Mouse (Mus musculus) c-Kit-positive CD71-negative TER-119-negative erythroid progenitor cells, embryonic 14.5 days (primary cell): ENCODE measurements around the gene Phactr2.
"Not testable (repeated sequence)": the region's sequence is repeated elsewhere in the genome, so short reads cannot be mapped to it uniquely, and the experiment has no call there.

ENCODE experiments used
- DNase-seq: peaks from one replicate; pipeline ENCODE4 v3.0.0-alpha.2; 2013; ENCODE audit warnings: low read depth

Phactr2 gene

DNA sequence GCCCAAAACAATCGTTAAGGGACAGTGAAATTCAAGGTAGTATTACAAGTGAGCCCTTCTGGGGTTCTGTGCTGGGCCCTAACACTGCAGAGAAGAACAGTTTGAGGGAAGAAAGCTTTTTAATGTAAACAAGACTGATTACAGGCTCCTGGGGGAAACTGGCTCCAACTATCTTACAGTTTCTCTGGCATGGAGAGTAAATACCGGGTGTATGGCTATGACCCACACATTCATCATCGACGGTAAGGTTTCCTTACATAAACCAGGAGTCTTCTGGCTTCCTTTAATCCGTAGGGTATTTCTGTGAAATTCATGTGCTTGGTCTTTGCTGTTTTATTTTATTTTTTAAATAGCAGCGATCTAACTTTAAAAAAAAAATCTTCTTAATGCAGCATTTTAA, 261.4 kb downstream of the Phactr2 start:
- no peak for DNase-seq

GRCm38 (mm10) chr10:13212326-13212725, 261.9 kb downstream of the Phactr2 start:
- no peak for DNase-seq

- DNase-seq: no peak
Observed at GRCm38 (mm10) chr10:13209930-13210637, 264.1 kb downstream of the Phactr2 start.

DNA sequence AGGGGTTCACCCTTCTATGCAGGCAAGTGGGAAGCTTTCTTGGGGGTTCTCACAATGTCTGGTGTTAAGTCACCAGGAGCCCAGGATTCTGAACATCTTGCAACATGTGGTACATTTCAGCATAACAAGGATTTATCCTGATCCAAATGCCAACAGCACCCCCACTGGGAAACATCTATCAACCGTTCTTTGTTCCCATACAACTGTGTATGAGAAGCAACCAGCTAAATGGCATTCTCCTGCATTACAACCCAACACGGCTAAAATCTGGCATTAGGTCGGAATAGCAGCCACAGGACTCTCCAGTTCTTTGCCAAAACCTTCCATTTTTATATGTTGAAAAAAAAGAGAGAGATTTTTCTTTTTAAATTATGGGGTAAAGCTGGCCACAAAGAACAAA, 264.7 kb downstream of the Phactr2 start:
- no peak for DNase-seq

GRCm38 (mm10) chr10:13209061-13209460, 265.2 kb downstream of the Phactr2 start:
- no peak for DNase-seq

- DNase-seq: no peak
Observed at GRCm38 (mm10) chr10:13201741-13202293, 272.4 kb downstream of the Phactr2 start.

DNA sequence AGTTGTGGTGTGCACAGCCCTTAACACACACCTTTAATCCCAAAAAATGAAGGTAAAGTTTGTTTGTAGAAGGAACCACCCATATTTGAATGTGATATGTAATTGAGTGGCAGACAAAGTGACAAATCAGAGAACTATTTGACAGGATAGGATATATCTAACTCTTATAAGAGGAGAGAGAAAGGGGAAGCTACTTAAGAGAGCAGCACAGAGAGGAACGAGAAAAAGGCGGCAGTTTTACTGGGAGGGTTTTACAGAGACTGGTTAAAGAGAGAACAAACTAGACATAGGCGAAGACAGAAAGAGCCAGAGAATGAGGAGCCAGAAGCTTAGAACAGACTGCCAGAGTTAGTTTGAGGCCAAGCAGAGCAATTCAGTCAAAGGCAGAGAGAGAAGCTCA, 273.4 kb downstream of the Phactr2 start:
- DNase-seq: no peak

DNA sequence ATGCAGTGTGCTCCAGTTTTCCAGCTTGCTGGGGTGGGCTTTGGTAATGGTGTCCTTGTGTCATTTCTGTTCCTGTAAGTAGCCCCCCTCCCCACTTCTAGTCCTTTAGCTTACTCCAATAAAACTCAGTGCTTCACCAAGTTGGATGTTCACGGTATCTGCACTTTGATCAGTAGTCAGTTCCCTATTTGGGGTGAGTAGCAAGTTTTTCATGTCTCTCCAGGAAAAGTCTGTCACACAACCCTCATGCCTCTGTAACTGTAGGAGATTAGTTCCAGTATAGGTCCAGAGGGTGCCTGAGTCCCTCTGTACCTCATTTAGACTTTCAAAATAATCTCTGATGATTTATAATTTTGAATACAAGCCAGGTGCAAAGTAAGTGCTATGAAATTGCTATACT, 275.0 kb downstream of the Phactr2 start:
- DNase-seq: no peak

DNA sequence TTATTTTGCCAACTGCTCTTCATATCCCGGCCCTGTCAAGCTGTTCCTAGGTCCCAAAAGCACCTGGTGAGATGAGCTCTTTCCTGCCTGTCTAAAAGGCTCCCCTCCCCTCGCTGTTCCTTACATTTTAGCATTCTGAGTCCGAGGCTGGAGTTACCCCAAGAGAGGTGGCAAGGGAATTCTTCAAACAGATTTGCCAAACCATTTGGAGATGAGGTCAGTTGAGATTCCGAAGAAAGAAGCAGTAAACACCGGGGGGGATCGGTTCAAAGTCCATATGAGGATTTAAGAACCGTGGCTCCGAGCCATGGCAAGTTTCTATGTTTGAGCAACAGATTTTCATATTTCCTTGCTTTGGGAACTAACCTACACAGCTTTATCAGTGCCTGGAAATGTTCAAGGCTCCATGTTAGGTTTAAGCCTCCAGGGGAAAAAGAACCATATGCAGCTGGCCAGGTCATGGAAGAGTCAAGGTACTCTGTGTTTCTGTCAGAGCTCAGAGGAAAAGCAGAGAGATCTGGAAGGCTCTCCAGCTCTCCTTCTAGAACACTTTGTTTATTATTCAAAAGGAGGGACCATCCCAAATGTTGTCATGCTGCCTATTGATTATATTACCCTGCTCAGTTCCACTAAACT, 277.2 kb downstream of the Phactr2 start:
- DNase-seq: no peak

GRCm38 (mm10) chr10:13193496-13193895, 280.7 kb downstream of the Phactr2 start:
- not testable (repeated sequence) for DNase-seq

DNA sequence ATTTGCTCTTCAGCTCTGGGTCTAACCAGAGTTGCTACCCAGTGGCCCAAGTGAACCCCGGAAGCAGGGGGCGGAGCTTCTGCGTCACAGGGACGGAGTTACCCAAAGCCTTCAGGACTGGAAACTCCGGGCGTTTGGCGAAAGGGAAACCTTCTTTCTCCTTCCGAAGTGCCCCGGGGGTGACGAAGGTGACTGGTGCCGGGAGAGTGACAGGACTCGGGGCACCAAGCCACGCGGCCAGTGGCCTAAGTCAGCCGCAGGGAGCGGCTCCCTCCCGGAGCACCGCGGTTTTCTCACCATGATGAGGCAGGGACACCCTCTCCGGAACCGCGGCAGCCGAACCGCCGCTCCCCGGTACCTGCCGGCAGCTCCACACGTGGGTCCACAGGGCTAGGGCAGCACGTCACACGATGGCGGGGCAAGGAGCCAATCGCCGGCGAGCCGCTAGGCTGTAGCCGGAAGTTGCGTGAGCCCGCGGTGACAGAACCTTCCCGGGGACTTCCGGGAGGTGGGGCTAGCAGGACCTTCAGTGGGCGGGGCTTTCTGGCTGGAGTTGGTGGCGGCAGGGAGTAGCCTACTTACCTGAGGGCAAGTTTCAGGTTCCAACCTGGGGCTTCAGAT, 281.4 kb downstream of the Phactr2 start, which contains the start of gene Ltv1:
Ltv1 (minus strand) TSS at position 438 of the 621 bp plus-strand sequence.
- peak; percentile 86 for DNase-seq

GRCm38 (mm10) chr10:13189881-13190280, 284.3 kb downstream of the Phactr2 start:
- DNase-seq: no peak

DNA sequence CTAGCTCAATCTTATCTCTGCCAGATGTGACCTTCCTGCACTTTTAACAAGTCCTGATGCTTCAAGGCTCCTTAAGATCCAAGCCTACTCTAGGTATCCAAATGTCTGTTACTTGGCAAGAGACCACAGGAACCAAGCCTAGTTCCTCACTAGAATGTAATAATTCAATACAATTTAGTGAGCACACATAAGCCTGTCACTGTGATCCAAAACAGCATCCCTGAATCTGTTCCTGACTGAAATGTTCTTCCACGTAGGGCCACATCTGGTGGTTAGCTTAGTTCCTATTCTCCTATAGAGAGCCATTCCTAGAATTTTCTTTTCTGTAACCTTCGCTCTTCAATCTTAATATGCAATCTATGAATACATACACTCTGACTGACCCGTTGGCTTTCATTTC, 287.5 kb downstream of the Phactr2 start:
- DNase-seq: no peak

DNA sequence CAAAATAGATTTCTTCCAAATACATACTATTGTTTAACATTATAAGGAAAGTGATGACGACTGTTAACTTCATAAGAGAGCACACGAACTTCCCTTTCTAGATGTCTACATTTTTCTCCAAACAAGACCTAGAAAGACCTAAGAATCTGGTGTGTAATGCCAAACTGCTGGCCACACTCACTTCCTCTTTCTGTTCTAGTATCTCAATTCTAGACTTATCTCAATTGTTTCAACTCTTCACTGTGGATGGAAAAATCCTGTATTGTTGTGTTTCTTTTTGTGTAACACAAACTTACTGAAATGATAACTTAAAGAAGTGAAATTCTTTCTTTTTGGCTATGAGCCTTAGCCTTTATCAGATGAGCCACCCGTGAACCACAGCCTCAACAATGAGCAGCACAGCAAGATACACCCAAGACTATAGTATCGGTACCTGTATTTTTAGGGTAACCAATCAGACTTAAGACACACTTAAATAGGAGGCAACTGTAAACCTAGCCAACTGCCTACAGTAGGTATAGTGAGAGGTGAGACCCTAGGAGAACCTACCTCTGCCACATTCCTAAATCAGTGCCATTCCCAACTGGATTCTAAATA, 289.9 kb downstream of the Phactr2 start:
- DNase-seq: no peak

- DNase-seq: no peak
Observed at GRCm38 (mm10) chr10:13180211-13180610, 294.0 kb downstream of the Phactr2 start.

DNA sequence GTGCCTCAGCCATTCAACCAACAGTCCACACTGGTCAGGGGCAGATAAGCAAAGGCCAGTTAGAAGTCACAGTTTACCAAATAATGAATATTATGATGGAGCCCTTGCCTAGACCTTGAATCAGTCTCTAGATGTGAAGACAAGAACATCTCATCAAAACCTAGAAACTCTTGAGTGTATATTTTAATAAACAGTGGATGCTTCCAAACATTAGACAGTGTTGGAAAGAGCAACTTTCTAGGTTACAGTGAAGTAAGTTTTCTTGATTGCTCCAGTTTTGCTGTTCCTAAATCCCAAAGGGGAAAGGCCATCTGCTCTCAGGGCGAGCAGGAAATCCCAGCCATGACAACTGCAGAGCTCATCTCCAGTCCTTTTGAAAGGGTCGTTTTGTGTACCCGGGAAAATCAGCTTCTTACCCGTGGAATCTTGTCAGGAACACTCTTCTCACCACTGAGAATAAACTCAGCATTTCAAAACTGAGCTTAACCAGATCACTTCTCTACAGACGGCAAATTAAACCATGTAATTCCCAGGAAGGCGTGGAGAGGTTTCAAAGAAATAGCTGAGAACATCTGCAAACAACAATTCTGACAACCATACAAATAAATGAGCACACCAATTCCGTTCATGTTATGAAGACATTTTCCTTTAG, 296.1 kb downstream of the Phactr2 start, which contains the start of gene Zc2hc1b:
Zc2hc1b (minus strand) TSS at position 51 of the 652 bp plus-strand sequence.
- no peak for DNase-seq

- no peak for DNase-seq
Observed at GRCm38 (mm10) chr10:13175866-13176265, 298.3 kb downstream of the Phactr2 start.

DNA sequence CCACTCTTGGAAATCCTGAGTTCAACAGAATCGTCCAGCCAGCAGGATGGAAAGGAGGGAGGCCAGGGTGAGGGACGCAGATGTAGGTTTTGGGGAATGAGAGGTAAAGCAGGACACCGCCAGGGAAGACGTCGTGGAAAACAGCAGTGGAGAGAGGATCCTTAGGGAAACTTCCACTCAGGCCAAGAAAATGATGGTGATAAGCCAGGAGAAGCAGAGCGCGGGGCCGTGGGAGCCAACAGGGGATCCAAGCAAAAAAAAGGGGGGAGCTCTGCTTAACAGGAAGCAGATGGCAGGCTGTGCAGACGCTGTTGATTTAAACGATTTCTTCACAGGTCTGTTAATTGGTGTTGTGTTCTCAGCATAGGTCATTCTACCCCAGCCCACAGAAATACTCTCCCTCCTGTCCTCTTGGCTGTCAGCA, 301.4 kb downstream of the Phactr2 start:
- no peak for DNase-seq

GRCm38 (mm10) chr10:13171461-13171860, 302.8 kb downstream of the Phactr2 start:
- DNase-seq: no peak

DNA sequence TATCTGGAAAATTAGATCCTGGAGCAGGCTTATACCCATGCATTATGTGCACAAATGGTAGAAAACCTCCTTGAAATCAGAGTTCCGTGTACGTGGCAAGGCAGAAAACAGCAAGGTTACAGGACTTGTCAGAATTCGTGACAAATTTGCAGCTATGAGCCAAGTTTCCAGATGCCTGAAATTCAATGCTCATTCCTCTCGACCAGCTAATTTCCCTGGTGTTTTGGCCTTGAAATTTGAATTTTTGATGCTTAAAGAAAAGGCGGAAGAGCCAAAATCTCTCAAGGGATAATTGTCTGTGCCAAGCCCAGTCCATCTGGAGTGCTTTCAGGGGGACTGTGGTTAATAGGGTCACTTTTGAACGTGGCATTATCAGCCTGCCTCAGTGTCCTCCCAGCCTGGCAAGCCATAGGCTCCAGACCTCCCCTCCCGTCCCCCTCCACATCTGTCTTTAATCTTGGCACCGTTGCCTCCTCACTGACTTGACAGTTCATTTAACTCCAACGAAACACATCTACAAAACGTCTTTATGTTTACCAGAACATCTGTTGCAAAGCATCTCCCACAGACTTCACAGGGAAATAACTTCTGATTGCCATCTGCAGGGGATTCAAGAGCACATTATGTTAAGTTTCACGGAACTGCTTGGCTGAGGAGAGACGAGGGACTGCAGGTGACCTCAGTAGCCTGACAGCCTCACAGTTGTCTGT, 303.3 kb downstream of the Phactr2 start:
- DNase-seq: no peak

DNA sequence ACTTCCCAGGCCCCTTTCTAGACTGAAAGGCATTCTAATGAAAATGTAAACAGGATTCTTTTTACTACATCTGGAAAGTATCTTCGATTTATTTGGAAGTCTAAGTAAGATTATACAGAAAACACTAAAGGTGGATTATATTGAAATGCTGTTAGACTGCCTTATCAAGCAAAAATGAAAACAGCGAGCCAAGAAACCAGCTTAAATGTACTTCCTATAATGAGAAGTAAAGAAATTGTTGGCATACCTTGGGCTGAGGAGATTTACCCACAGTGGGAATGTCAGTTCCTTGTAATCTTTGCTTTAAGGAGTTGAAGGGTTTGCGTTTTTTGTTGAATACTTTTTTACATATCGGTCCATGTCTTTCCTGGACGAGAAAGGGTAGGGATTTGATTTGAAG, 305.8 kb downstream of the Phactr2 start:
- no peak for DNase-seq
